Mouse (Mus musculus) liver, postnatal 0 days (tissue): ENCODE measurements at regions not wholly inside any gene's neighbourhood (a gene's known extent, or its start where the extent isn't known, plus 50 kb on each side); places are given as distances from the start of the nearest gene placed in this dataset.

Experiments used
- ATAC-seq: fragments of 200-750 bp; cut with Nextera tagmentation; 2 replicates; pipeline ENCODE4 v1.8.0; 2017; ENCODE audit warnings: mild to moderate bottlenecking, moderate library complexity
- DNase-seq: peaks from one replicate; pipeline ENCODE4 v3.0.0-alpha.2; 2016
- H3K27ac ChIP-seq: fragments of 300-500 bp; sonication (generic); 2 replicates; pipeline ENCODE4 v1.5.1; 2014; ENCODE audit warnings: antibody characterized with exemption, moderate library complexity, mild to moderate bottlenecking, low read depth
- H3K27me3 ChIP-seq: fragments of 300-500 bp; sonication (generic); 2 replicates; pipeline ENCODE4 v1.6.1; 2014; ENCODE audit warnings: low read length, control low read depth, mixed read lengths; ENCODE audit not compliant: insufficient read depth
- H3K36me3 ChIP-seq: fragments of 300-500 bp; sonication (generic); replicated peaks from 2 replicates; pipeline ENCODE4 v1.6.1; 2014; ENCODE audit warnings: mild to moderate bottlenecking, control low read depth, low read length, moderate library complexity, mixed read lengths; ENCODE audit not compliant: insufficient read depth
- H3K4me1 ChIP-seq: fragments of 300-500 bp; sonication (generic); 2 replicates; pipeline ENCODE4 v1.6.1; 2014; ENCODE audit warnings: antibody characterized with exemption, mild to moderate bottlenecking, control low read depth; ENCODE audit not compliant: insufficient read depth
- H3K4me2 ChIP-seq: fragments of 300-500 bp; sonication (generic); 2 replicates; pipeline ENCODE4 v1.6.1; 2014; ENCODE audit warnings: low read depth, mild to moderate bottlenecking, low read length, moderate library complexity, mixed read lengths
- H3K4me3 ChIP-seq: fragments of 300-500 bp; sonication (generic); 2 replicates; pipeline ENCODE4 v1.5.1; 2014; ENCODE audit warnings: low read depth, low read length
- H3K9ac ChIP-seq: fragments of 300-500 bp; sonication (generic); replicated peaks from 2 replicates; pipeline ENCODE4 v1.6.1; 2014; ENCODE audit warnings: mild to moderate bottlenecking, moderate library complexity
- H3K9me3 ChIP-seq: fragments of 300-500 bp; sonication (generic); 2 replicates; pipeline ENCODE4 v1.6.1; 2016; ENCODE audit warnings: mild to moderate bottlenecking, control low read depth, low read length, mixed read lengths
- CTCF ChIP-seq: sonication (generic); IDR thresholded peaks from 2 replicates; pipeline ENCODE4 v1.5.1; 2016; ENCODE audit warnings: antibody characterized with exemption, low read depth
- EP300 ChIP-seq: IDR thresholded peaks from 2 replicates; pipeline ENCODE4 v1.6.1; 2016; ENCODE audit warnings: antibody characterized with exemption, low read depth, mild to moderate bottlenecking
- WGBS: fragments of 180-500 bp; shearing (Covaris S2); extraction: QIAGEN DNeasy Blood & Tissue Kit; methylation state at CpG from one replicate; pipeline ENCODE4 v1.1.7; 2014; ENCODE audit not compliant: insufficient replicate concordance; 5-methylcytosine and 5-hydroxymethylcytosine counted together

DNA sequence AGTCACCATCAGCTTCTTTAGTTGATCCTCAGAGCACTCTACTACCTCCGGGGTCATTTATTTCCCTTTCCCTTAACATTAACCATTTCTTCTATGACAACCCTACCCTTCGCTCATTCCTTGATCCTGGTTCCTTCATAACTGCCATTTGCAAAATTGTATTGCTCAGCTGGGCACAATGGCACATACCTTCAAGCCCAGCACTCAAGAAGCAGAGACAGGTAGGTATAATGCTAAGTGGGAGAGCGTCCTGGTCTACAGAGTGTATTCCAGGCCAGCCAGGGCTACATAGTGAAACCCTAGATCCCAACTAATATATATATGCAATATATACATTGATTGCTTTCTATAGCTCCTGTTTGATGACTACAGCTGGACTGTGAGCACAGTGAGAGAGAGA lies 189.5 kb upstream of the Klf3 start:
- WGBS: 88% methylated on average over 3 of the region's 3 CpGs
- H3K27me3 ChIP-seq: no peaks in the 10 kb centered on the region
- H3K4me1 ChIP-seq: peaks cover 20% of the 10 kb centered on the region
- H3K9ac ChIP-seq: no peak overlapping the region
- no peak overlapping the region for H3K4me3 ChIP-seq
- TF ChIP-seq CTCF (no peak), EP300 (no peak)
- no peaks in the 10 kb centered on the region for H3K9me3 ChIP-seq
- DNase-seq (no peak), ATAC-seq (no peak)
- no peaks in the 10 kb centered on the region for H3K36me3 ChIP-seq
- no peak overlapping the region for H3K4me2 ChIP-seq
- no peak overlapping the region for H3K27ac ChIP-seq

DNA sequence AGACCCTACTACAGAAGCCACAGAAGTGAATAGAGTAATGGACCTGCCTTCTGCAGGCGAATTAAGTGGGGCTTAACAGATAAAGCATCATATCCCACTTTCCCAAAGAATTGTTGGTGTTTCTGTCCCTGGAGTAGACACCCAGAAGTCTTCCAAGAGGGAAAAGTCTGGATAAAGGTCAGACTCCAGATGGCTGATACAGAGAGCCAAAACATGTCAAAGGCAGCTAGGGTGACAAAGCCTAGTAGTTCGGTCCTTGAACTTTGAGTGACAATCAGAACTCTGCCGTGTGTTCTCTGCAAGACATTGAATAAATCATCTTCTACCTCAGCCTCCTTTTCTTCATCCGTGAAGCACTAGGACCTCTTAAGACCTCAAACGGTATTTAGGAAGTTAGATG lies 185.1 kb upstream of the Klf3 start:
- ATAC-seq (no peak), DNase-seq (no peak)
- WGBS: 74% methylated on average over 5 of the region's 5 CpGs
- H3K27ac ChIP-seq: no peak overlapping the region
- H3K4me2 ChIP-seq: no peak overlapping the region
- no peaks in the 10 kb centered on the region for H3K27me3 ChIP-seq
- H3K4me1 ChIP-seq: no peaks in the 10 kb centered on the region; the same call in 1 of the 2 replicates
- H3K4me3 ChIP-seq: no peak overlapping the region
- no peaks in the 10 kb centered on the region for H3K36me3 ChIP-seq
- no peaks in the 10 kb centered on the region for H3K9me3 ChIP-seq
- H3K9ac ChIP-seq: no peak overlapping the region
- TF ChIP-seq CTCF (no peak), EP300 (no peak)

DNA sequence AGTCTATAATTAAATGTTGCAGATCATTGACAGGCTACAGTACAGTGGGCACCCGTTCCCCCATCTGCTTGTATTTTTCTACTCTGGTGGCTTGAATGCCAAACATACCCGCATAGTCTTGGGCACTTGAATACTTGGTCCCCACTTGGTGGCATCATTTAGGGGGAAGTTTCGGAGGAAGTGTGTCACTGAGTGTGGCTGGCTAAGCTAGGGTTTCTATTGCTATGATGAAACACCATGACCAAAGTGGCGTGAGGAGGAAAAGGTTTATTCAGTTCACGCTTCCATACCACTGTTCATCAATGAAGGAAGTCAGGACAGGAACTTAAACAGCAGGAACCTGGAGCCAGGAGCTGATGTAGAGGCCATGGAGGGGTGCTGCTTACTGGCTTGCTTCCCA lies 183.4 kb upstream of the Klf3 start:
- Histone ChIP-seq H3K4me1 (no peaks in the 10 kb centered on the region; the same call in 1 of the 2 replicates), H3K36me3 (no peaks in the 10 kb centered on the region), H3K4me3 (no peak overlapping the region), H3K4me2 (no peak overlapping the region), H3K27me3 (no peaks in the 10 kb centered on the region), H3K27ac (no peak overlapping the region), H3K9ac (no peak overlapping the region), H3K9me3 (no peaks in the 10 kb centered on the region)
- no peak for ATAC-seq
- TF ChIP-seq EP300: no peak
- TF ChIP-seq CTCF: no peak
- DNase-seq: no peak
- 63% methylated on average over 5 of the region's 5 CpGs for WGBS

DNA sequence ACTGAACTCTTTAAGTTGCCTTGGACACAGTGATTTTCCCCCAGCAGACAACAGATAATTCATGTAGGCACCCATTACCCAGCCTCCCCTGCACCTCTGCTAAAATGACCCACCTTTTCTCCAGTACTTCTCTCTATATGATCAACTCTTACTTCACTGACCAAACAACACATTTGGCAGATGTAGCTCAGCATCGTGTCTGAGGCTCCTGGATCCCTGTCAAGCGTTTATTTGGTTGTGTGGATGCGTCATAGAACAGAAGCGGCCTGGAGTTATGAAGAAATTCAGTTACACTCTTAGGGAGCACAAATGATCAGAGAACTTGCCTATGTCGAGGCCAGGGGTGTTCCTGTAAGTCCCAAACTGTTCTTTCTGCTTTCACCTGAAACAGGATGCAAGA lies 182.5 kb upstream of the Klf3 start:
- Histone ChIP-seq H3K4me2 (no peak overlapping the region), H3K4me1 (no peaks in the 10 kb centered on the region; the same call in 1 of the 2 replicates), H3K9me3 (no peaks in the 10 kb centered on the region), H3K4me3 (no peak overlapping the region), H3K27ac (no peak overlapping the region), H3K9ac (no peak overlapping the region), H3K36me3 (no peaks in the 10 kb centered on the region), H3K27me3 (no peaks in the 10 kb centered on the region)
- WGBS: 79% methylated on average over 5 of the region's 5 CpGs
- TF ChIP-seq EP300: no peak
- no peak for TF ChIP-seq CTCF
- ATAC-seq (no peak), DNase-seq (no peak)

DNA sequence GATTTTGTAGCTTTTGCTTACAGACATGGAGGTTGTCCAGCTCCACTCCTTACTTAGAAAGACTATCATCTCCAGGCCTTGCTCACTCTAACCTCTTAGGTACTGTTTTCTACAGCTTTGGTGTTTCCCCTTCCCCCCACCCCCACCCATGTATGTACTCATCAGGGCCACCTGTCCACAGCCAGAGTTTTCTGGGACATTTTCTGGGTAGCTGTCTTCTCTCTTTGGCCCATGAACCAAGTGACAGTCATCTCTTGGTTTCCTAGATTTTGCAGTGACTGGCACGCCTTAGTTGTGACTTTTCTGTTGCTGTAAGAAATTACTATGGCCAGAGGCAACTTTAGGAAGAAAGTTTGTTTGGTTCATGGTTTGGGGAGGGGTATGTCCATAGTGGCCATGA lies 181.8 kb upstream of the Klf3 start:
- peaks cover 6% of the 10 kb centered on the region for H3K4me1 ChIP-seq
- H3K4me3 ChIP-seq: no peak overlapping the region
- H3K9ac ChIP-seq: no peak overlapping the region
- no peak for TF ChIP-seq EP300
- no peak for TF ChIP-seq CTCF
- H3K4me2 ChIP-seq: no peak overlapping the region
- H3K27me3 ChIP-seq: no peaks in the 10 kb centered on the region
- H3K36me3 ChIP-seq: no peaks in the 10 kb centered on the region
- DNase-seq (no peak), ATAC-seq (no peak)
- WGBS: 83% methylated on average over 1 of the region's 1 CpGs
- H3K27ac ChIP-seq: no peak overlapping the region
- no peaks in the 10 kb centered on the region for H3K9me3 ChIP-seq

DNA sequence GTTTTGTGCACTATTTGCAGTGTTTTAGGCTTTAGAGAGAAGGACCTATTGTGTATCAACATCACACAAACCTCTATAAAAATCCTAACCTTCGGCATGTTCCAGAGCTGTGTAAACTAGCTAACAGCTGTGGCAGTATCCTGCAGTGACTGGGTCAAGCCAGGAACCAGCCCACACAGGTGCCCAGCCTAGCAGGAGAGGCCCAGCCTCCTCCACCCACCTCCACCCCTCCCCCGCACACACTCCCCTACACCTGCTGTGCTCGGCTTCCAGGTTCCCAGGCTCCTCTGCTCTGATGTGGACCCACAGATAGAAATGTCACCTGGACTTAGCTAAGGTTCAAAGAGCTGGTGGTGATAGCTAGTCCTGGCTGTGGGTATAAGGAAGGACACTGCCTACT lies 179.5 kb upstream of the Klf3 start:
- H3K4me3 ChIP-seq: no peak overlapping the region
- peak overlapping the region; percentile 13; the same call in 1 of the 2 replicates for H3K27ac ChIP-seq
- H3K4me2 ChIP-seq: no peak overlapping the region
- no peak overlapping the region for H3K9ac ChIP-seq
- H3K36me3 ChIP-seq: no peaks in the 10 kb centered on the region
- WGBS: 46% methylated on average over 3 of the region's 3 CpGs
- no peaks in the 10 kb centered on the region for H3K27me3 ChIP-seq
- peaks cover 10% of the 10 kb centered on the region for H3K4me1 ChIP-seq
- no peaks in the 10 kb centered on the region for H3K9me3 ChIP-seq
- peak; percentile 91 for ATAC-seq
- no peak for TF ChIP-seq CTCF
- TF ChIP-seq EP300: no peak
- peak; percentile 62 for DNase-seq

DNA sequence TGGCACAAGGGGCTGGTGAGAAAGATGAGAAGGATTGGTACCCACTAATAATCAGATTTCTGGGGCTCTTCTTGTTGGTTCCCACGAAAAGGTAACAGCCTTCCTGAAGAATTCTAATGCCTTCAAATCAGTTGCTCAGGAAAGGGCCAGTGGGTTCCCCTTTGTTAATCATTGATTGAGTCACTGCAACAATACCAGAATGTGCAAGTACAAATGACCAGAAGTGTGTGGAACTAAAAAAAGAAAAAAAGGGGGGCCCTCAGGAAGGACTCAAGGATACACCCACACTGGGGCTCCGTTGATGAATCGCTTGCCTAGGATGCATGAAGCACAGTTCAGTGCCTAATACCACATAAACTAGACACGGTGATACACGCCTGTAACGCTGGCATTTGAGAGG lies 179.0 kb upstream of the Klf3 start:
- no peak overlapping the region for H3K9ac ChIP-seq
- ATAC-seq (peak; percentile 62; the same call in 1 of the 2 replicates), DNase-seq (no peak)
- H3K9me3 ChIP-seq: no peaks in the 10 kb centered on the region
- H3K4me3 ChIP-seq: no peak overlapping the region
- TF ChIP-seq EP300: no peak
- no peak for TF ChIP-seq CTCF
- peaks cover 10% of the 10 kb centered on the region for H3K4me1 ChIP-seq
- WGBS: 60% methylated on average over 6 of the region's 6 CpGs
- H3K27ac ChIP-seq: peak overlapping the region; percentile 13; the same call in 1 of the 2 replicates
- H3K4me2 ChIP-seq: no peak overlapping the region
- H3K27me3 ChIP-seq: no peaks in the 10 kb centered on the region
- no peaks in the 10 kb centered on the region for H3K36me3 ChIP-seq
